Mouse (Mus musculus) kidney, adult 2 months (tissue): ENCODE measurements at regions not wholly inside any gene's neighbourhood (a gene's known extent, or its start where the extent isn't known, plus 50 kb on each side); places are given as distances from the start of the nearest gene placed in this dataset.

Experiments
- CTCF ChIP-seq: fragments of 200-500 bp; conservative IDR thresholded peaks from 2 replicates; pipeline ENCODE4 v1.5.1; 2011; ENCODE audit warnings: low read depth, mild to moderate bottlenecking, control low read depth, low read length, moderate library complexity, mixed read lengths; ENCODE audit not compliant: insufficient read depth, insufficient read length
- POLR2A ChIP-seq: fragments of 200-500 bp; IDR thresholded peaks from one replicate; pipeline ENCODE4 v1.6.1; 2011; ENCODE audit warnings: low read depth, low read length, control low read depth

DNA sequence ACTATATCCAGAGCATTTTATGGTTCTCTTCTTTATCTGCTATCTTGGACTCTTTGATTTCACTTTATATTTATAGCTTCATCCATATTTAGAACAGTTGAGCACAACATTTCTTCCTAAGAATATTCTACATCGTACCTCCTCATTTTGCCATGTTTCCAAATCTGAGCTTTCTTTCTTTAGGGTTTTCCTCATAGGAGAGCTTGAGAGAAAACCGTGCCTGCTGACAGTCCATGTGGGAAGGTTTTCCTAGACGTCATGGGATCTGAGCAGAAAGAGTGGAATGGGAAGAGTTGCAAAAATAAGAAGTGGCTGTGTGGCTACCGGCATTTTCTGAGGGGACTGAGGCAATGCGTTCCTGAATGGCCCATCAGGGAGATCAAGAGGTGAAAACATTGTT lies 92.5 kb upstream of the Lifr start:
- TF ChIP-seq POLR2A (no peak), CTCF (no peak)
